Mouse (Mus musculus): ENCODE measurements at regions not wholly inside any gene's neighbourhood (a gene's known extent, or its start where the extent isn't known, plus 50 kb on each side); places are given as distances from the start of the nearest gene placed in this dataset.

- no peak for TF ChIP-seq ZKSCAN1 (IDR thresholded peaks at IDR 0.05; ENCODE audit: low read depth, low read length)
- TF ChIP-seq E2F4 (IDR thresholded peaks at IDR 0.05; ENCODE audit: borderline replicate concordance, low read depth, low read length) = no peak
- TF ChIP-seq MAZ (IDR thresholded peaks at IDR 0.05; ENCODE audit: low read depth, low read length) = no peak
- TF ChIP-seq CTCF (IDR thresholded peaks at IDR 0.05 in 2 of 3, conservative IDR thresholded peaks at IDR 0.05 in 1 of 3; ENCODE audit: control insufficient read depth in 1 of 3, insufficient read depth in 1 of 3, low read depth in 2 of 3, low read length in 3 of 3, poor library complexity in 1 of 3, severe bottlenecking in 1 of 3) = no peak
- TF ChIP-seq RAD21 (IDR thresholded peaks at IDR 0.05; ENCODE audit: low read depth, low read length) = no peak
- no peak for TF ChIP-seq TBP (IDR thresholded peaks at IDR 0.05; ENCODE audit: low read depth, low read length)
- no peak for TF ChIP-seq USF1 (IDR thresholded peaks at IDR 0.05; ENCODE audit: low read depth, low read length)
- TF ChIP-seq MYC (IDR thresholded peaks at IDR 0.05; ENCODE audit: low read depth, low read length) = no peak
- TF ChIP-seq POLR2A (IDR thresholded peaks at IDR 0.05; ENCODE audit: control insufficient read depth in 1 of 2, insufficient read depth in 1 of 2, low read depth in 1 of 2, low read length in 2 of 2, poor library complexity in 1 of 2) = no peak
- TF ChIP-seq HCFC1 (IDR thresholded peaks at IDR 0.05; ENCODE audit: low read depth, low read length) = no peak
- no peak for TF ChIP-seq USF2 (IDR thresholded peaks at IDR 0.05; ENCODE audit: borderline replicate concordance in 1 of 2, insufficient read depth in 1 of 2, low read depth in 1 of 2, low read length in 2 of 2)
Measured at GRCm38 (mm10) chr8:7489948-7490347, 1171.1 kb downstream of the Efnb2 start.

Data from MEL (cell line).